Mouse (Mus musculus) adrenal gland, postnatal 0 days (tissue): Measurements from ENCODE around the gene Map3k3. TPM values are rescaled to one million over a fixed set of nuclear protein-coding genes. Genes with fewer than 3 reads are reported as not detected.

Source experiments
- polyA plus RNA-seq: library from polyadenylated mRNA; unstranded; fragments of >200 nt; fragmentation: Nextera tagmentation; extraction: Ambion mirVana; gene quantifications from 2 replicates; pipeline ENCODE4 v1.2.1, GENCODE M21; 2015

Gene Map3k3
- polyA plus RNA-seq, result 18.2 and 19.0 TPM in 2 replicates

GRCm38 (mm10) chr11:106083708-106084701, at the start of gene Map3k3:
Gene Map3k3, plus strand, starts transcription at chr11:106084613.

GRCm38 (mm10) chr11:106036548-106037417, 47.6 kb upstream of the Map3k3 start, which contains the start of gene Dcaf7:
Gene Dcaf7, plus strand, starts transcription at chr11:106036872.

GRCm38 (mm10) chr11:106065923-106066571, 18.4 kb upstream of the Map3k3 start, which contains the start of gene Taco1:
Gene Taco1, plus strand, starts transcription at chr11:106066061.

GRCm38 (mm10) chr11:106160841-106161721, 76.7 kb downstream of the Map3k3 start, which contains the start of the genes Gm10840 and Limd2:
Gene Gm10840, plus strand, starts transcription at chr11:106160850.
Gene Limd2, minus strand, starts transcription at chr11:106160860.

GRCm38 (mm10) chr11:106202123-106202465, 117.7 kb downstream of the Map3k3 start, which contains the start of gene Strada:
Gene Strada, minus strand, starts transcription at chr11:106202168.

Other genes starting within 250 kb of the Map3k3 start
- gene Cyb561, start 131.3 kb upstream of the Map3k3 start, polyA plus RNA-seq, result 162 and 188 TPM in 2 replicates
- gene Ace, start 116.7 kb upstream of the Map3k3 start, polyA plus RNA-seq, result 4.5 and 4.8 TPM in 2 replicates
- gene Ace3, start 89.9 kb upstream of the Map3k3 start, polyA plus RNA-seq, result not detected in 2 replicates
- gene Kcnh6, start 76.5 kb upstream of the Map3k3 start, polyA plus RNA-seq, result 0.70 and 2.1 TPM in 2 replicates
- 29.6 and 39.0 TPM in 2 replicates for gene Dcaf7, start 47.7 kb upstream of the Map3k3 start, polyA plus RNA-seq
- 5.3 and 13.0 TPM in 2 replicates for gene Taco1, start 18.6 kb upstream of the Map3k3 start, polyA plus RNA-seq
- 0.71 TPM in 1 of 2 replicates, not detected in the other for gene Gm10840, start 76.2 kb downstream of the Map3k3 start, polyA plus RNA-seq
- gene Limd2, start 76.2 kb downstream of the Map3k3 start, polyA plus RNA-seq, result 80.7 and 82.8 TPM in 2 replicates
- 11.3 and 16.9 TPM in 2 replicates for gene Strada, start 117.6 kb downstream of the Map3k3 start, polyA plus RNA-seq
- gene Ccdc47, start 131.7 kb downstream of the Map3k3 start, polyA plus RNA-seq, result 51.4 and 75.4 TPM in 2 replicates
- 29.6 and 44.6 TPM in 2 replicates for gene Ddx42, start 132.3 kb downstream of the Map3k3 start, polyA plus RNA-seq
- gene Ftsj3, start 171.5 kb downstream of the Map3k3 start, polyA plus RNA-seq, result 22.6 and 41.1 TPM in 2 replicates
- gene Psmc5, start 171.5 kb downstream of the Map3k3 start, polyA plus RNA-seq, result 142 and 201 TPM in 2 replicates
- gene Smarcd2, start 188.4 kb downstream of the Map3k3 start, polyA plus RNA-seq, result 40.7 and 58.2 TPM in 2 replicates
- 0.12 and 0.32 TPM in 2 replicates for gene Tcam1, start 192.1 kb downstream of the Map3k3 start, polyA plus RNA-seq
- not detected in 2 replicates for gene Gh, start 217.3 kb downstream of the Map3k3 start, polyA plus RNA-seq
- 5.9 and 6.6 TPM in 2 replicates for gene Cd79b, start 230.1 kb downstream of the Map3k3 start, polyA plus RNA-seq